Mouse (Mus musculus) hindbrain, embryonic 12.5 days (tissue): ENCODE results near the gene Fabp3. TPM values are rescaled to one million over a fixed set of nuclear protein-coding genes. Genes with fewer than 3 reads are reported as not detected.

Experiments used
- ATAC-seq: fragments of 200-750 bp; cut with Nextera tagmentation; 2 replicates; pipeline ENCODE4 v1.8.0; 2017; ENCODE audit warnings: moderate TSS enrichment; ENCODE audit not compliant: low FRiP score
- H3K27ac ChIP-seq: fragments of 300-500 bp; sonication (generic); 2 replicates; pipeline ENCODE4 v1.5.1; 2016; ENCODE audit warnings: mild to moderate bottlenecking
- H3K27me3 ChIP-seq: fragments of 300-500 bp; sonication (generic); 2 replicates; pipeline ENCODE4 v1.6.1; 2016; ENCODE audit warnings: mild to moderate bottlenecking
- H3K36me3 ChIP-seq: fragments of 300-500 bp; sonication (generic); 2 replicates; pipeline ENCODE4 v1.6.1; 2016; ENCODE audit warnings: mild to moderate bottlenecking
- H3K4me1 ChIP-seq: fragments of 300-500 bp; sonication (generic); 2 replicates; pipeline ENCODE4 v1.6.1; 2016
- H3K4me2 ChIP-seq: fragments of 300-500 bp; sonication (generic); replicated peaks from 2 replicates; pipeline ENCODE4 v1.6.1; 2016; ENCODE audit warnings: mild to moderate bottlenecking
- H3K4me3 ChIP-seq: fragments of 300-500 bp; sonication (generic); 2 replicates; pipeline ENCODE4 v1.5.1; 2016; ENCODE audit warnings: mild to moderate bottlenecking
- H3K9ac ChIP-seq: fragments of 300-500 bp; sonication (generic); 2 replicates; pipeline ENCODE4 v1.6.1; 2016; ENCODE audit warnings: mild to moderate bottlenecking, moderate library complexity
- H3K9me3 ChIP-seq: fragments of 300-500 bp; sonication (generic); replicated peaks from 2 replicates; pipeline ENCODE4 v1.6.1; 2016; ENCODE audit warnings: mild to moderate bottlenecking
- WGBS: fragments of 180-500 bp; shearing (Covaris S2); methylation state at CpG from one replicate; pipeline ENCODE4 v1.1.7; 2016; 5-methylcytosine and 5-hydroxymethylcytosine counted together
- polyA plus RNA-seq: library from polyadenylated mRNA; unstranded; fragments of >200 nt; fragmentation: Nextera tagmentation; extraction: Ambion mirVana; gene quantifications from 2 replicates; pipeline ENCODE4 v1.2.1, GENCODE M21; 2016

Fabp3 gene
- polyA plus RNA-seq, 1 experiment from 2014 or later = 44.2 TPM

DNA sequence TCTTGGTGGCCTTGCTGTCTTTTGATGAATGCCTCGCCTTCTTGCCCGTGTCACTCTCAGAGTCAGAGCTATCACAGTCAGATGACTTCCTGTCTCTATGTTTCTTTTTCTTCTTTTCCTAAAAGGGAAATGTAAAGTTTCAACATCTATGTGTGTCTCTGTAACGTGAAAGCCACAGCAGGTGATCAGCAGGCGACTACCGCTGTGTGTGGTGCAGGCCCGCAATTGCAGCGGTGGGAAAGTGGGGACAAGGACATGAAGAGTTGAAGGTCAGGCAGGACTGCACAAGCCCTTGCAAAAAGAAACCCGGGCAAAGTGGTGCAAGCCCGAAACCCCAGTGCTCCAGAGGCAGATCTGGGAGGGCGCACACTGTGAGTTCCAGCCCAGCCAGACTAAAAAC is 8.3 kb downstream of the Fabp3 start:
- Histone ChIP-seq H3K4me1 (no peaks in the 10 kb centered on the region), H3K4me3 (no peak overlapping the region), H3K9ac (no peak overlapping the region), H3K4me2 (no peak overlapping the region), H3K27ac (no peak overlapping the region), H3K36me3 (peaks cover 50% of the 10 kb centered on the region), H3K9me3 (no peaks in the 10 kb centered on the region), H3K27me3 (no peaks in the 10 kb centered on the region)
- no peak for ATAC-seq
- WGBS = 82% methylated on average over 10 of the region's 10 CpGs

DNA sequence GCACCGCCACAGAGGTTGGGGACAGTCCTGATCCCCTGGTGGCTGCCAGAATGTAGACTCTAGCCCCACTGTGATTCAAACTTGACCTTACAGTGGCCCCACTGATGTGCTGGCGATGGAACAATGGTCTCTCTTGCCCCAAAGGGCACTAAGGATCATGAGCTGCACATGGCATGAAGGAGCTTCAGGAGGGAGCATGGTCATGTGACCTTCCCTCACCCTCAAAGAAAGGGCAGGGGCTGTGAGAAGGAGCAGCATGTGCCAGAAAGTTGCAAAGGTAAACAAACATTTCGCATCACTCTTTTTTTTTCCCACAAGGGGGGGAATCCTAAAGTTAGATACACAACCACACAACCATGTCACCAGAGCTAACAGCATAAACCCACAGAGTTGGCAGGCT is 9.7 kb downstream of the Fabp3 start:
- no peak overlapping the region for H3K4me3 ChIP-seq
- H3K9ac ChIP-seq = no peak overlapping the region
- WGBS = 53% methylated on average over 3 of the region's 3 CpGs
- no peaks in the 10 kb centered on the region for H3K27me3 ChIP-seq
- no peak overlapping the region for H3K27ac ChIP-seq
- H3K36me3 ChIP-seq = peaks cover 60% of the 10 kb centered on the region
- H3K4me1 ChIP-seq = no peaks in the 10 kb centered on the region
- ATAC-seq = no peak
- no peaks in the 10 kb centered on the region for H3K9me3 ChIP-seq
- no peak overlapping the region for H3K4me2 ChIP-seq

DNA sequence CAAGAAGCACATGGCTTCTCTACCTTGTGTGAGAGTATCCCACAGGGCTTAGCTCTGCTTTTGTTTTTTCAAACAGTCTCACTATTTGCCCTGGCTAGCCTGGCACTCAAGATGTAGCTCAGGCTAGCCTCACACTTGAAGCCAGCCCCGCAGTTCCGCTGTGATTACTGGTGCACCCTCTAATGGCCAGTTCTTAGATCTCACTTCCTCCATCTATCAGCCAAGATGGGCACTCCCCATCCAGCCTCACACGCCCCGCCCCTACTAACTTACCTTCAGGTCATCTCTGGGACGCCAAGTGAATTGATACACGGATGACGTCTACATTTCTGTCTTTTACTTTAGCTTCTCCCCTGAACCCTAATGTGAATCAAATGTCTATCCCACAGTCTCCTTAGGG is 11.2 kb downstream of the Fabp3 start:
- peaks cover 62% of the 10 kb centered on the region for H3K36me3 ChIP-seq
- H3K4me2 ChIP-seq = no peak overlapping the region
- H3K9ac ChIP-seq = no peak overlapping the region
- no peak for ATAC-seq
- H3K9me3 ChIP-seq = no peaks in the 10 kb centered on the region
- WGBS = 80% methylated on average over 7 of the region's 7 CpGs
- no peak overlapping the region for H3K4me3 ChIP-seq
- no peaks in the 10 kb centered on the region for H3K27me3 ChIP-seq
- no peaks in the 10 kb centered on the region for H3K4me1 ChIP-seq
- no peak overlapping the region for H3K27ac ChIP-seq

DNA sequence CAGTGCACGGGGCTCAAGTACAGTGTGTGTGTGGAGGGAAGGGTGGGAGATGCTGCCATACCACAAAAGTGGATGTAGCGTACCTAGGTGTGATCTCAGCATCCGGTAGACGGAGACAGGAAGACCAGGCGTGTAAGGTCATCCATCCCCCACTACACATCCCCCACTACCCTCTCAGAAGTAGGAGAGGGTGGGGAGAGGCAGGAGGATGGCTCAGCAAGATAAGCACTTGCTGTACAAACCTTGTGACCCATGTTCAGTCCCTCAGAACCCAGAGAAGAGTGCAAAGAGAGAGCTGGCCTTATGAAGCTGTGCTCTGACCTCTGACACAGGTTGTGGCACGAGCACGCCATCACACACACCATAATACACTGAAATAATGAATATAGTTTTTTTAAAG is 13.2 kb downstream of the Fabp3 start:
- no peak overlapping the region for H3K9ac ChIP-seq
- H3K27me3 ChIP-seq = no peaks in the 10 kb centered on the region
- H3K27ac ChIP-seq = no peak overlapping the region
- no peaks in the 10 kb centered on the region for H3K9me3 ChIP-seq
- no peak overlapping the region for H3K4me2 ChIP-seq
- no peak for ATAC-seq
- no peak overlapping the region for H3K4me3 ChIP-seq
- peaks cover 67% of the 10 kb centered on the region for H3K36me3 ChIP-seq
- WGBS = 93% methylated on average over 7 of the region's 7 CpGs
- no peaks in the 10 kb centered on the region for H3K4me1 ChIP-seq

DNA sequence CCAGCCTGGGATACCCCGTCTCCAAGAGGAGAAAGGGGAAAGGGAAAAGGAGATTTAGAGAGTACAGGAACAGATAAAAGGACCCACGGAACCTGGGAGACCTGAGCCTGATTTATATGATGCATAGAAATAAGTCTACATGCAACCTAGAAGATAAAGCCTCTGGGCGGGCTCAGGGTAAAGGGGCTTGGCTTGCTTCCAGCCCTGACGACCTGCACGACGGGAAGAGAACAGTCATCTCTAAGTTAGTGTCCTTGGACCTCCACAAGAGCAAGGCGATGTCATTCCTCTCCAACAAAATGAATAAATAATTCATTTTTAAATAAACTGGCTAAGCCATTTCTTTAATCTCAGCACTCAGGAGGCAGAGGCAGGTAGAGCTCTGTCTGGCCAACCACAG is 14.2 kb downstream of the Fabp3 start:
- WGBS = 93% methylated on average over 7 of the region's 7 CpGs
- no peak for ATAC-seq
- Histone ChIP-seq H3K4me1 (no peaks in the 10 kb centered on the region), H3K9ac (no peak overlapping the region), H3K4me3 (no peak overlapping the region), H3K4me2 (no peak overlapping the region), H3K36me3 (peaks cover 75% of the 10 kb centered on the region), H3K27me3 (no peaks in the 10 kb centered on the region), H3K27ac (no peak overlapping the region), H3K9me3 (no peaks in the 10 kb centered on the region)

DNA sequence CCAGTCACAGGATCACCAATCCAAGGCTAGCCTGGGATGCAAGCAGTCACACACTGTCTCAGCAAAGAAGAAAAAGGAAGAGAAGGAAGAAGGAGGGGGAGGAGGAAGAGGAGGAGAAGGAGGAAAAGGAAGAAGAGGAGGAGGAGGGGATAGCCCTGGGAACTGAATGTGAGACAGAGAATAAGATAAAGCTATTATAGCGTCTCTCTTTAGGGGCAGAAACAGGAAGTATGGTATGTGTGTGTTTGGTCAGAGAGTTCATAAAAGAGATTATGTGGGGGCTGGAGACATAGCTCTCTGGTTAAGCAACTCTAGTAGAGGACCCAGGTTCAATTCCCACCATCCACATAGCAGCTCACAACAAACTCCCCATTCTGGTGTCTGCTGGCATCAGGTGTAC is 14.8 kb downstream of the Fabp3 start:
- WGBS = 92% methylated on average over 1 of the region's 1 CpGs
- no peaks in the 10 kb centered on the region for H3K27me3 ChIP-seq
- no peak for ATAC-seq
- H3K36me3 ChIP-seq = peaks cover 75% of the 10 kb centered on the region
- H3K27ac ChIP-seq = no peak overlapping the region
- H3K9me3 ChIP-seq = no peaks in the 10 kb centered on the region
- H3K4me1 ChIP-seq = no peaks in the 10 kb centered on the region
- H3K4me3 ChIP-seq = no peak overlapping the region
- no peak overlapping the region for H3K9ac ChIP-seq
- H3K4me2 ChIP-seq = no peak overlapping the region

DNA sequence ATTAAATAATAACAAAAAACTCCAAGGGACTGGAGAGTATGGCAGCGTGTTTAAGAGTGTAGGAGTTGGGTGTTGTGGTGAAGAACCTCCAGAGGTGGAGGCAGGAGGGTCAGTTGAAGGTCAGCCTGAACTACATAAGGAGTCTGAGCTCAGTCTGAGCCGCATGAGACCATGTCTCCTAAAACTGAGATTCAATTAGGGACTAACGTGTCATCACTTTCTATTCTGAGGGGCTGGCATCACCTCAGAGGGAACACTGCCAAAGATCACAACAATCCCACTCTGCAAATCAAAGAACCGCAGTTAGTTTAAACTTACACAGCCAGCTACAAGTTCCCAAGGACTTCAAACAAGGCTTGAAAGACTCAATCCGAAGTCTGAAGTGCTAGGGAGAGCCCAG is 15.2 kb downstream of the Fabp3 start:
- no peaks in the 10 kb centered on the region for H3K4me1 ChIP-seq
- 87% methylated on average over 5 of the region's 5 CpGs for WGBS
- H3K4me3 ChIP-seq = no peak overlapping the region
- ATAC-seq = no peak
- no peak overlapping the region for H3K4me2 ChIP-seq
- no peaks in the 10 kb centered on the region for H3K9me3 ChIP-seq
- peaks cover 77% of the 10 kb centered on the region for H3K36me3 ChIP-seq
- no peak overlapping the region for H3K9ac ChIP-seq
- no peak overlapping the region for H3K27ac ChIP-seq
- H3K27me3 ChIP-seq = no peaks in the 10 kb centered on the region

DNA sequence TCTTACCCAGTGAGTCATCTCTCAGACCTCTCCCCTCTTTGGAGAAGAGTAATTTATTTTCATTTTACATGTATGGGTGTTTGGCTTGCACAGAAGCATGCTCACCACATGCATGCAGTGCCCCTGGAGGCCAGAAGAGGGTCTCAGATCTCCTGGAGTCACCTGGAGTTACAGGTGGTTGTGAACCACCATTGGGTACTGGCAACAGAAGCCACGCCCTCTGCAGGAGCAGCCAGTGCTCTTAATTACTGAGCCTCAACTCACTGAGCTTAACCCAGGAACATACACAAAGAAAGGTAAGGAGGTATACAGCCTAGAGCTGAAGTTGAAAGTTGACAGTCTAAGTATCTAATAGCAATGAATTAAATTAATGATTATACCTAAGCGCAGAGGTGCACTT is 17.1 kb downstream of the Fabp3 start:
- 90% methylated on average over 2 of the region's 2 CpGs for WGBS
- no peak for ATAC-seq
- Histone ChIP-seq H3K27me3 (no peaks in the 10 kb centered on the region), H3K9me3 (no peaks in the 10 kb centered on the region), H3K9ac (no peak overlapping the region), H3K4me2 (no peak overlapping the region), H3K4me1 (no peaks in the 10 kb centered on the region), H3K4me3 (no peak overlapping the region), H3K36me3 (peaks cover 79% of the 10 kb centered on the region), H3K27ac (no peak overlapping the region)

DNA sequence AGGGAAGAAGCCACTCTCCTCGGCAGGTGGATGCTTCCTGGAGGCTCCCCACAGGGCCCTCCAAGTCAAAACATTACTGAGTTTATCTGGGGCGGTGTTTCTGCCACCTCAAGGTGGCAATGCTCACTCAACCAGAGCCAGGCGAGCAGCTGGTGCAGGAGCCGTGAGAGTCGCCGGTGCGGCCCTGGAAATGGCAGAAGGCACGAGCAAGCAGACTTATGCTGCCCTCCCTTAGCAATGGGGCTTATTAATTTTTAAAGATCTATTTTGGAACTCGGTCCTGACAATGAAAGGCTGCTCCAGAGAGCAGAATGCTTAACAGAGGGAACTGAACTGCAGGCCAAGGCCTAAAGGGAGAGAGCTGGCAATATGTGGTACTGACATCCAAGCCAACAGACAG is 19.0 kb downstream of the Fabp3 start:
- Histone ChIP-seq H3K9me3 (no peaks in the 10 kb centered on the region), H3K4me1 (no peaks in the 10 kb centered on the region), H3K27ac (no peak overlapping the region), H3K4me3 (no peak overlapping the region), H3K36me3 (peaks cover 73% of the 10 kb centered on the region), H3K4me2 (no peak overlapping the region), H3K9ac (no peak overlapping the region), H3K27me3 (no peaks in the 10 kb centered on the region)
- 88% methylated on average over 9 of the region's 9 CpGs for WGBS
- ATAC-seq = no peak

DNA sequence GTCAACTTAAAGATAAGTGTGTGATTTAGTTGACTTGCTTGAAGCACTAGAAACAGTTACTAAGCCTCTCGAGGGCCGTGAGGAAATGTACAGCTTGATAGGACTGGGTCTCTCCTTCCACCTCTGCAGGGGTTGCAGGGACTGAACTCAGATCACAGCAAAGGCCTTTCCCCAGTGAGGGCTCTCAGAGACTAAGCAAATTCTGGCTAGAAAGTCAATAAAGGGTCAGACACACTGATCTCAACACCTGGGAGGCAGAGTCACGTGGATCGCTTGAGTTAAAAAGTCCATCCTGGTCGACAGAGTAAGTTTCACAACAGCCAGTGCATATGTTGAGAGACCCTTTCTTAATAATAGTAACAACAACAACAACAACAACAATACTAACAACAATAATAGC is 27.5 kb downstream of the Fabp3 start:
- Histone ChIP-seq H3K27ac (no peak overlapping the region), H3K4me1 (no peaks in the 10 kb centered on the region), H3K27me3 (no peaks in the 10 kb centered on the region), H3K4me3 (no peak overlapping the region), H3K9ac (no peak overlapping the region), H3K9me3 (no peaks in the 10 kb centered on the region), H3K36me3 (peaks cover 45% of the 10 kb centered on the region), H3K4me2 (no peak overlapping the region)
- WGBS = 94% methylated on average over 5 of the region's 5 CpGs
- no peak for ATAC-seq

DNA sequence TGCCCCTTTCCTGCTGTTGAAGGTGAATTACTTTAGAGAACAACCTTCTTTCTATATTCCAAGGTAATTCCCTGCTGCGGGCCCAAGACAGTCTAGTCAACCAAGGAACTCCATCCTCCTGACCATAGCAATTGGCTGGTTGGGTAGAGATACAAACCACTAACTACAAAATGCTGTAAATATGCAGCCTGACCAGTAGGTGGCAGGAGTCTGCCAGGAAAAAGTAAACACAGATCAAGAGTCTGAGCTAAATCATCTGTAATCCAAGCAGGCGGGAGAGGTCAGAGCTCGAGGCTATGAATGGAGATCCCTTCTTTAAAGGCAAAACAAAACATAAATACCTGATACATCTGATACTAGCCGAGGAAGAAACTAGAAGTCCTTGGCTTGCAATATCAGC is 33.3 kb downstream of the Fabp3 start:
- Histone ChIP-seq H3K4me2 (no peak overlapping the region), H3K4me3 (no peak overlapping the region), H3K27me3 (no peaks in the 10 kb centered on the region), H3K9me3 (no peaks in the 10 kb centered on the region), H3K9ac (no peak overlapping the region), H3K4me1 (no peaks in the 10 kb centered on the region), H3K27ac (no peak overlapping the region), H3K36me3 (peaks cover 29% of the 10 kb centered on the region)
- 31% methylated on average over 4 of the region's 4 CpGs for WGBS
- ATAC-seq = no peak

DNA sequence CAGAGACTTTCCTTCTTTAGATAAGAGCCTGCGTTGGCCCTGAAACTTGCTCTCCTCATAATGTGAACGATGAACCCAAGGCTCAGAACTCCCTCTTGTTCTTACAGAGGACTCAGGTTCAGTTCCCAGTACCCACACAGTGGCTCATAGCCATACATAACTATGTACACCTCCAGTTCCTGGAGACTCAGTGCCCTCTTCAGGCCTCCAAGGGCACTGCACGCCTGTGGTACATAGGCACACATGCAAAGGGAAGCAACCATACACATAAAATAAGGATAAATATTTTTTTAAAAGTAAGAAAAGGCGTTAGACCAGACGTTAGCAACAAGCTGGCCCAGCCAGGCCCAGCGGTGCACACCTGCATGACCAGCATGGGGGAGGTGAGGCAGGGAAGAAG is 41.3 kb downstream of the Fabp3 start:
- Histone ChIP-seq H3K9ac (no peak overlapping the region), H3K27ac (no peak overlapping the region), H3K4me1 (no peaks in the 10 kb centered on the region), H3K27me3 (no peaks in the 10 kb centered on the region), H3K9me3 (no peaks in the 10 kb centered on the region), H3K4me2 (no peak overlapping the region), H3K4me3 (no peak overlapping the region), H3K36me3 (peaks cover 52% of the 10 kb centered on the region)
- WGBS = 96% methylated on average over 6 of the region's 6 CpGs
- no peak for ATAC-seq

DNA sequence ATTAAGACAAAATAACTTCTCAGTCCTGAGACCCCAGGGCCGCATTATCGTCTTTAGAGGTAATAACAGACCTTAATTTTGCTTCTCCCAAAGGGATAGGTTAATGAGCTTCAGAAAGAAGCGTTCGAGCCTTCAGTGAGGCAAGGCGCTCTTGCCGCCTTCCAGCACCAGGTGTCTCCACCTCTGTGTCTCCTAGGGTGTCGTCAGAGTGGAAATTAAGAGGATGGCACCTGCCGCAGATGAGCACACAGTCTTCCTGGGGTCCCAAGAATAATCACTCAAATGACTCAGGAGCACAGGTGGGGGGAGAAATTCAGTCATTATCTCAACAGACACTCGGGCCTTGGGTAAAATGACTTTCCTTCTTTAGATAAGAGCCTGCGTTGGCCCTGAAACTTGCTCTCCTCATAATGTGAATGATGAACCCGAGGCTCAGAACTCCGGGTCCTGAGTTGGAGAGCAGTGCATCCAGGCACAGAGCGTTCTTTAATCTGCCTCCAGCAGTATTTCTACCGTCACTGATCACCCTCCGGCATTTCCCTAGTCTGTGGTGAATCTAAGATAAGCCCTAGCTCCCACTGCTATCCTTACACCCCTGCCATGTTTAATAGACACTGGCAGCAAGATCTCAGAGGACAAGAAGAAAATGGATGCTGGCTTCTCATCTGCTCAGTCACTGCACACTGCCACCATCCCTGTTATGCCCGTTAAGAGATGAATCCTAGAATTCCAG is 42.5 kb downstream of the Fabp3 start:
- ATAC-seq = no peak
- H3K9me3 ChIP-seq = no peaks in the 10 kb centered on the region
- no peaks in the 10 kb centered on the region for H3K4me1 ChIP-seq
- H3K27ac ChIP-seq = no peak overlapping the region
- WGBS = 88% methylated on average over 16 of the region's 16 CpGs
- peaks cover 52% of the 10 kb centered on the region for H3K36me3 ChIP-seq
- no peak overlapping the region for H3K4me2 ChIP-seq
- no peak overlapping the region for H3K9ac ChIP-seq
- no peaks in the 10 kb centered on the region for H3K27me3 ChIP-seq
- H3K4me3 ChIP-seq = no peak overlapping the region
